Mouse (Mus musculus): Measurements from ENCODE around the gene Hsph1. TPM values are rescaled to one million over a fixed set of nuclear protein-coding genes. Genes with fewer than 3 reads are reported as not detected.

The Hsph1 gene
- total and polyA plus RNA-seq, 3 experiments: 57.5 to 156 (median 80.9) TPM

GRCm38 (mm10) chr5:149587327-149587895, 48.8 kb downstream of the Hsph1 start:
- in situ Hi-C loops (cut with MboI; ENCODE audit: low pct_ligation_motif_present, low pct_unique_long_range_greater_than_20kb, low sequenced_read_pairs) (no loop called here), dilution Hi-C loops (cut with MboI; ENCODE audit: extremely low pct_ligation_motif_present, extremely low pct_unique_long_range_greater_than_20kb, low sequenced_read_pairs) (no loop called here)
- Histone ChIP-seq H3K9me3 (replicated peaks; ENCODE audit: low read length) (peaks cover 2% of the 10 kb centered on the region), H3K9ac (ENCODE audit: insufficient read depth, low read depth) (no peak overlapping the region; the same call in 1 of the 2 replicates), H3K4me1 (ENCODE audit: control insufficient read depth in 1 of 2, insufficient read depth in 2 of 2) (peaks cover 0 to 3% of the 10 kb centered on the region in 2 experiments; a peak in 1 of 4 replicates), H3K79me2 (replicated peaks; ENCODE audit: control insufficient read depth, extremely low read depth, insufficient read depth, poor library complexity, severe bottlenecking) (no peaks in the 10 kb centered on the region), H3K27me3 (replicated peaks) (no peaks in the 10 kb centered on the region), H3K4me2 (ENCODE audit: insufficient read depth, low read depth, poor library complexity, severe bottlenecking) (peak overlapping the region; percentile 26; the same call in 1 of the 2 replicates), H3K27ac (ENCODE audit: insufficient read depth, low read depth) (no peak overlapping the region), H3K4me3 (replicated peaks in 1 of 3; ENCODE audit: low read depth in 2 of 3, low read length in 2 of 3, poor library complexity in 1 of 3) (peak overlapping the region in 1 of 3 experiments; percentile 16), H3K36me3 (replicated peaks in 1 of 2; ENCODE audit: control insufficient read depth in 1 of 2, insufficient read depth in 1 of 2, low read length in 1 of 2) (no peaks in the 10 kb centered on the region)
- DNase-seq (ENCODE audit: extremely low read depth): peak; percentile 13
- TF ChIP-seq CTCF (conservative IDR thresholded peaks at IDR 0.05 in 1 of 2, IDR thresholded peaks at IDR 0.05 in 1 of 2; ENCODE audit: low read depth in 2 of 2, low read length in 2 of 2) (no peak), CHD2 (IDR thresholded peaks at IDR 0.05; ENCODE audit: low read length) (no peak), TBP (conservative IDR thresholded peaks at IDR 0.05; ENCODE audit: low read depth, low read length) (0 out of 2 replicates have a peak, but pooled peaks have one; percentile 53), SIN3A (IDR thresholded peaks at IDR 0.05; ENCODE audit: low read length) (no peak), ZC3H11A (IDR thresholded peaks at IDR 0.05; ENCODE audit: low read depth, low read length) (no peak)

GRCm38 (mm10) chr5:149585910-149586309, 50.3 kb downstream of the Hsph1 start:
- no peak overlapping the region for H3K27ac ChIP-seq (ENCODE audit: insufficient read depth, low read depth)
- H3K9me3 ChIP-seq (replicated peaks; ENCODE audit: low read length): no peaks in the 10 kb centered on the region
- in situ Hi-C loops (cut with MboI; ENCODE audit: low pct_ligation_motif_present, low pct_unique_long_range_greater_than_20kb, low sequenced_read_pairs) (no loop called here), dilution Hi-C loops (cut with MboI; ENCODE audit: extremely low pct_ligation_motif_present, extremely low pct_unique_long_range_greater_than_20kb, low sequenced_read_pairs) (no loop called here)
- no peak overlapping the region for H3K9ac ChIP-seq (ENCODE audit: insufficient read depth, low read depth)
- DNase-seq (ENCODE audit: extremely low read depth): peak; percentile 37
- no peaks in the 10 kb centered on the region for H3K36me3 ChIP-seq (replicated peaks in 1 of 2; ENCODE audit: control insufficient read depth in 1 of 2, insufficient read depth in 1 of 2, low read length in 1 of 2)
- H3K4me2 ChIP-seq (ENCODE audit: insufficient read depth, low read depth, poor library complexity, severe bottlenecking): no peak overlapping the region
- peaks cover 0 to 3% of the 10 kb centered on the region in 2 experiments; a peak in 1 of 4 replicates for H3K4me1 ChIP-seq (ENCODE audit: control insufficient read depth in 1 of 2, insufficient read depth in 2 of 2)
- TF ChIP-seq RAD21 (IDR thresholded peaks at IDR 0.05; ENCODE audit: low read depth, low read length) (peak; percentile 38), MAX (IDR thresholded peaks at IDR 0.05; ENCODE audit: low read length) (no peak), CTCF (conservative IDR thresholded peaks at IDR 0.05 in 1 of 2, IDR thresholded peaks at IDR 0.05 in 1 of 2; ENCODE audit: low read depth in 2 of 2, low read length in 2 of 2) (peak in 1 of 2 experiments; percentile 46; a peak in 2 of 4 replicates), SMC3 (IDR thresholded peaks at IDR 0.05; ENCODE audit: low read depth, low read length) (peak; percentile 8; the same call in 1 of the 2 replicates)
- H3K79me2 ChIP-seq (replicated peaks; ENCODE audit: control insufficient read depth, extremely low read depth, insufficient read depth, poor library complexity, severe bottlenecking): no peaks in the 10 kb centered on the region
- no peak overlapping the region for H3K4me3 ChIP-seq (replicated peaks in 1 of 3; ENCODE audit: low read depth in 2 of 3, low read length in 2 of 3, poor library complexity in 1 of 3)
- no peaks in the 10 kb centered on the region for H3K27me3 ChIP-seq (replicated peaks)

- H3K27me3 ChIP-seq (replicated peaks): no peaks in the 10 kb centered on the region
- no peak for TF ChIP-seq POLR2A (IDR thresholded peaks at IDR 0.05; ENCODE audit: low read depth, low read length)
- TF ChIP-seq ZKSCAN1 (IDR thresholded peaks at IDR 0.05; ENCODE audit: borderline replicate concordance, low read depth, low read length): no peak
- TF ChIP-seq USF1 (IDR thresholded peaks at IDR 0.05; ENCODE audit: low read depth, low read length): no peak
- no peak for TF ChIP-seq ZMIZ1 (IDR thresholded peaks at IDR 0.05; ENCODE audit: low read depth, low read length)
- TF ChIP-seq IRF4 (IDR thresholded peaks at IDR 0.05; ENCODE audit: low read depth, low read length): no peak
- no peak for TF ChIP-seq EP300 (IDR thresholded peaks at IDR 0.05; ENCODE audit: low read length)
- TF ChIP-seq NELFE (IDR thresholded peaks at IDR 0.05; ENCODE audit: low read depth, low read length): no peak
- TF ChIP-seq PAX5 (IDR thresholded peaks at IDR 0.05; ENCODE audit: low read length): no peak
- TF ChIP-seq POLR2AphosphoS2 (IDR thresholded peaks at IDR 0.05; ENCODE audit: low read depth, low read length): no peak
- no peak for TF ChIP-seq ZNF384 (IDR thresholded peaks at IDR 0.05; ENCODE audit: low read depth, low read length)
- TF ChIP-seq TBP (conservative IDR thresholded peaks at IDR 0.05; ENCODE audit: low read depth, low read length): no peak
- no peak for TF ChIP-seq TCF12 (IDR thresholded peaks at IDR 0.05; ENCODE audit: low read depth, low read length)
- TF ChIP-seq MYC (IDR thresholded peaks at IDR 0.05; ENCODE audit: low read depth, low read length): no peak
- no peak for TF ChIP-seq ZC3H11A (IDR thresholded peaks at IDR 0.05; ENCODE audit: low read depth, low read length)
- no peak for DNase-seq (ENCODE audit: extremely low read depth)
- H3K9me3 ChIP-seq (replicated peaks; ENCODE audit: low read length): no peaks in the 10 kb centered on the region
- no peaks in the 10 kb centered on the region for H3K36me3 ChIP-seq (replicated peaks in 1 of 2; ENCODE audit: control insufficient read depth in 1 of 2, insufficient read depth in 1 of 2, low read length in 1 of 2)
- H3K4me2 ChIP-seq (ENCODE audit: insufficient read depth, low read depth, poor library complexity, severe bottlenecking): no peak overlapping the region
- in situ Hi-C loops (cut with MboI; ENCODE audit: low pct_ligation_motif_present, low pct_unique_long_range_greater_than_20kb, low sequenced_read_pairs) (no loop called here), dilution Hi-C loops (cut with MboI; ENCODE audit: extremely low pct_ligation_motif_present, extremely low pct_unique_long_range_greater_than_20kb, low sequenced_read_pairs) (no loop called here)
- H3K79me2 ChIP-seq (replicated peaks; ENCODE audit: control insufficient read depth, extremely low read depth, insufficient read depth, poor library complexity, severe bottlenecking): no peaks in the 10 kb centered on the region
- no peak overlapping the region for H3K27ac ChIP-seq (ENCODE audit: insufficient read depth, low read depth)
- peaks cover 0 to 3% of the 10 kb centered on the region in 2 experiments; a peak in 1 of 4 replicates for H3K4me1 ChIP-seq (ENCODE audit: control insufficient read depth in 1 of 2, insufficient read depth in 2 of 2)
- H3K4me3 ChIP-seq (replicated peaks in 1 of 3; ENCODE audit: low read depth in 2 of 3, low read length in 2 of 3, poor library complexity in 1 of 3): no peak overlapping the region
- no peak overlapping the region for H3K9ac ChIP-seq (ENCODE audit: insufficient read depth, low read depth)
These were observed 50.9 kb downstream of the Hsph1 start for GRCm38 (mm10) chr5:149585231-149585630.

Measured in CH12.LX (cell line).